Mouse (Mus musculus) small intestine, adult 2 months (tissue): ENCODE measurements around the gene Phrf1.

ENCODE experiments used
- CTCF ChIP-seq: fragments of 200-500 bp; IDR thresholded peaks from 2 replicates; pipeline ENCODE4 v1.5.1; 2012; ENCODE audit warnings: low read depth, mild to moderate bottlenecking, control low read depth, inconsistent platforms, low read length, moderate library complexity, mixed read lengths; ENCODE audit not compliant: insufficient replicate concordance, insufficient read length; ENCODE audit errors: extremely low read depth
- POLR2A ChIP-seq: fragments of 200-500 bp; IDR thresholded peaks from 2 replicates; pipeline ENCODE4 v1.6.1; 2012; ENCODE audit warnings: low read depth, mild to moderate bottlenecking, control low read depth, inconsistent platforms, low read length, moderate library complexity

DNA sequence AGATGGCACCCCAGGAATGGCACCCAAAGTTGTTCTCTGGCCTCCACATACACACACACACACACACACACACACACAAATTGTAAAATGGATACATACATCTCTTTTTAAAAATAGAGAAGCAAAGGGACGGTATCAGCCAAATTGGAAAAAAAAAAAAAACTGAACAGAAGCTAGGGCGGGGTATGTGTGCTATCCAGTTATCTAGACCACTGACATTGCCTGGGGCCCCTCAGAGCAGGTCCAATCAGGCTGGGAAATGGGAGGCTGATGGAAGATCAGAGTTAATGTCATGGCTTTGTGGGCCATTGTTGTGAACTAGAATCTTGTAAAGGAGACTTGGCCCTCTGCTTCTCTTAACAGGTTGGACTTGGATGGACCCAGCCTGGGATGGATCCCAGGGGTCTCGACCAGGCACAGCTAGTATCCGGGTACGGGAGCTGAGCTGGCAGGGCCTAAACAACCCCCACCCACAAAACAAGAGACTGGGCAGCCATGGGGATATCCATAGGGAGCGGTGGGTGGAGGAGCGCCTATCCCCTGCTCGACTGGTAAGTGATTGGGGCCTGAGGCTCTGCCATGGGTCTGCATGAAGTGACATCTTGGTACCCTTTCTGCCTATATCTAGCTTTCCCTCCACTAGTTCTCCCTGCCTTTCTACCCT lies 31.8 kb upstream of the Phrf1 start:
- TF ChIP-seq CTCF, result no peak
- no peak for TF ChIP-seq POLR2A
